Mouse (Mus musculus): ENCODE measurements around the gene Ppp4r1.

DNA sequence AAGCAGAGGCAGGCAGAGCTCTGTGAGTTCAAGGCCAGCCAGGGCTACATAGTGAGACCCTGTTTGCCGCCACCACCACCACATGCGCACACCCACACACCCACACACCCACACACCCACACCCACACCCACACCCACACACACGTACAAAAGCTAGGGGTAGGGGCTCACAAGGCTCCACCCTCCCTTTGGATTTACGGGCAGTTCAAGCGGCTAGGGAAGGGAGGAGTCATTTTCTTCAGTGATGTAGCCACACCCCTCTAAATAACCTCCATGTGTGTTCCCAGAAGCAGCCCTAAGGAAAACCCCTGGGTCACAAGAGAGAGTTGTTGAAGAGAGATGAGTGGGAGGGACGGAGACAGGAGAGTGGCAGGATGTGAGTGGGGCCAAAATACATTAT lies 94.7 kb downstream of the Ppp4r1 start:
- TF ChIP-seq POLR2A (IDR thresholded peaks at IDR 0.05; ENCODE audit: insufficient read depth, low read depth, low read length) (no peak), CTCF (IDR thresholded peaks at IDR 0.05; ENCODE audit: insufficient read depth, low read depth, low read length) (no peak)
